Mouse (Mus musculus) limb, embryonic 14.5 days (tissue): ENCODE data around the gene 2410015M20Rik. TPM values are rescaled to one million over a fixed set of nuclear protein-coding genes. Genes with fewer than 3 reads are reported as not detected.

Experiments
- ATAC-seq: fragments of 200-750 bp; cut with Nextera tagmentation; 2 replicates; pipeline ENCODE4 v1.8.0; 2017; ENCODE audit warnings: low read depth, moderate number of reproducible peaks, moderate TSS enrichment; ENCODE audit not compliant: low FRiP score
- DNase-seq: peaks from one replicate; pipeline ENCODE4 v3.0.0-alpha.2; 2015; ENCODE audit warnings: low spot score
- H3K27ac ChIP-seq: fragments of 300-500 bp; sonication (generic); replicated peaks from 2 replicates; pipeline ENCODE4 v1.5.1; 2014; ENCODE audit warnings: low read depth, mild to moderate bottlenecking, low read length, moderate library complexity, mixed read lengths
- H3K27me3 ChIP-seq: fragments of 300-500 bp; sonication (generic); 2 replicates; pipeline ENCODE4 v1.6.1; 2014; ENCODE audit warnings: low read length, mixed read lengths; ENCODE audit not compliant: control insufficient read depth, insufficient read depth
- H3K36me3 ChIP-seq: fragments of 300-500 bp; sonication (generic); 2 replicates; pipeline ENCODE4 v1.6.1; 2014; ENCODE audit warnings: mild to moderate bottlenecking, low read length, moderate library complexity, mixed read lengths; ENCODE audit not compliant: control insufficient read depth, insufficient read depth
- H3K4me1 ChIP-seq: fragments of 300-500 bp; sonication (generic); 2 replicates; pipeline ENCODE4 v1.6.1; 2014; ENCODE audit warnings: antibody characterized with exemption, low read length, mixed read lengths; ENCODE audit not compliant: control insufficient read depth, insufficient read depth
- H3K4me2 ChIP-seq: fragments of 300-500 bp; sonication (generic); replicated peaks from 2 replicates; pipeline ENCODE4 v1.6.1; 2014; ENCODE audit warnings: low read depth, mild to moderate bottlenecking, low read length, moderate library complexity; ENCODE audit not compliant: severe bottlenecking
- H3K4me3 ChIP-seq: fragments of 300-500 bp; sonication (generic); replicated peaks from 2 replicates; pipeline ENCODE4 v1.5.1; 2014; ENCODE audit warnings: low read length
- H3K9ac ChIP-seq: fragments of 300-500 bp; sonication (generic); 2 replicates; pipeline ENCODE4 v1.6.1; 2014; ENCODE audit warnings: mild to moderate bottlenecking, low read depth, low read length, moderate library complexity; ENCODE audit not compliant: severe bottlenecking
- H3K9me3 ChIP-seq: fragments of 300-500 bp; sonication (generic); 2 replicates; pipeline ENCODE4 v1.6.1; 2016; ENCODE audit warnings: low read length; ENCODE audit not compliant: control insufficient read depth
- POLR2A ChIP-seq: fragments of 200-500 bp; IDR thresholded peaks from 2 replicates; pipeline ENCODE4 v1.8.0; 2012; ENCODE audit warnings: inconsistent platforms, mild to moderate bottlenecking, moderate library complexity, borderline replicate concordance; ENCODE audit not compliant: insufficient read depth, insufficient read length; ENCODE audit errors: extremely low read depth
- WGBS: fragments of 180-500 bp; shearing (Covaris S2); extraction: QIAGEN DNeasy Blood & Tissue Kit; methylation state at CpG from one replicate; pipeline ENCODE4 v1.1.7; 2014; 5-methylcytosine and 5-hydroxymethylcytosine counted together
- polyA plus RNA-seq, 2 experiments: library from polyadenylated mRNA; depleted of rRNA in 1 of 2; stranded (reverse) in 1 of 2; unstranded in 1 of 2; fragments of >200 nt; fragmentation: Nextera tagmentation in 1 of 2; extraction: Ambion mirVana in 1 of 2; gene quantifications; 2 replicates each; pipeline versions ENCODE4 v1.2.1 to v1.2.3; 2012 to 2014

Gene 2410015M20Rik
- polyA plus RNA-seq, 2 experiments: 141 to 294 TPM

- ATAC-seq: no peak
- Histone ChIP-seq H3K27ac (no peak overlapping the region), H3K4me1 (peaks cover 12% of the 10 kb centered on the region; the same call in 1 of the 2 replicates), H3K36me3 (peaks cover 50% of the 10 kb centered on the region), H3K9ac (no peak overlapping the region), H3K27me3 (no peaks in the 10 kb centered on the region), H3K4me3 (no peak overlapping the region), H3K9me3 (no peaks in the 10 kb centered on the region), H3K4me2 (no peak overlapping the region)
- TF ChIP-seq POLR2A: no peak
- WGBS: 67% methylated on average over 3 of the region's 3 CpGs
- DNase-seq: no peak
These were observed 2.0 kb downstream of the 2410015M20Rik start for GRCm38 (mm10) chr17:56607521-56608062.

GRCm38 (mm10) chr17:56605431-56605830 lies 4.1 kb downstream of the 2410015M20Rik start:
- Histone ChIP-seq H3K4me1 (peaks cover 10% of the 10 kb centered on the region; the same call in 1 of the 2 replicates), H3K9me3 (no peaks in the 10 kb centered on the region), H3K27me3 (no peaks in the 10 kb centered on the region), H3K9ac (no peak overlapping the region), H3K4me2 (no peak overlapping the region), H3K27ac (no peak overlapping the region), H3K4me3 (no peak overlapping the region), H3K36me3 (peaks cover 71% of the 10 kb centered on the region)
- TF ChIP-seq POLR2A: no peak
- WGBS: 91% methylated on average over 9 of the region's 9 CpGs
- ATAC-seq (no peak), DNase-seq (no peak)

DNA sequence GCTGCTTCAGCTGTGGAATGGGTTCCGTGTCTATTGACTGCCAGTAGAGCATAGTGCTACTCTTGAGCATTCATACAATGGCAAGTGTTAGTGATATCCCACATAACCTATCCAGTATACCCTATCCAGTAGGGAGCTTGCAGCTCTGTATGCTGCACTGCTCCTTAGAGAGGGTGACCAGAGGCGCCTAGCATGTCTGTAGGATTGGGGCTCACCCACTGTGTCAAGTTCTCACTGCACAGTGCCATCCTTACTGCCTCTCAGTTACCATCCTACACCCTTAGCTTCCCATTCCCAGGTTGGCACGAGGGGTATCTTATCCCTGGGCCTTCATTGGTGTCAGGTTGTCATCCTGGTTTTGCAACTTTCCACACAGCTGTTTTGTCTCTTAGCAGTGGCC lies 5.1 kb downstream of the 2410015M20Rik start:
- H3K9ac ChIP-seq: no peak overlapping the region
- H3K9me3 ChIP-seq: no peaks in the 10 kb centered on the region
- no peak overlapping the region for H3K27ac ChIP-seq
- H3K4me2 ChIP-seq: no peak overlapping the region
- no peaks in the 10 kb centered on the region for H3K27me3 ChIP-seq
- no peak for DNase-seq
- 92% methylated on average over 3 of the region's 3 CpGs for WGBS
- TF ChIP-seq POLR2A: no peak
- ATAC-seq: no peak
- H3K4me1 ChIP-seq: peaks cover 6% of the 10 kb centered on the region; the same call in 1 of the 2 replicates
- peaks cover 81% of the 10 kb centered on the region for H3K36me3 ChIP-seq
- H3K4me3 ChIP-seq: no peak overlapping the region

DNA sequence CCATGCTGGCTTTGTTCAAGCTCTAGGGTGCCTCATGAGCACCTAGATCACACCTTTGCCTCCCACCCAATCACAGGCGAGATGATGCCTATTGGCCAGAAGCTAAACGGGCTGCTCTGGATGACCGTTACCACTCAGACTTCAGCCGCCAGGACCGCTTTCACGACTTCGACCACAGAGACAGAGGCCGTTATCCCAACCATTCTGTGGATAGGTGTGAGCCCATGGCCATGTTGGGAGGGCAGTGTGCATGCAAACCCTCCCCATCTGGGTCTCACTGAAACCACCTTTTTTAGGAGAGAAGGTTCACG lies 5.5 kb downstream of the 2410015M20Rik start:
- no peaks in the 10 kb centered on the region for H3K9me3 ChIP-seq
- no peaks in the 10 kb centered on the region for H3K27me3 ChIP-seq
- no peak overlapping the region for H3K9ac ChIP-seq
- 87% methylated on average over 9 of the region's 9 CpGs for WGBS
- ATAC-seq: no peak
- H3K4me2 ChIP-seq: no peak overlapping the region
- H3K4me3 ChIP-seq: no peak overlapping the region
- no peak overlapping the region for H3K27ac ChIP-seq
- peaks cover 85% of the 10 kb centered on the region for H3K36me3 ChIP-seq
- H3K4me1 ChIP-seq: peaks cover 6% of the 10 kb centered on the region; the same call in 1 of the 2 replicates
- no peak for DNase-seq
- TF ChIP-seq POLR2A: no peak

GRCm38 (mm10) chr17:56603186-56604069 lies 6.1 kb downstream of the 2410015M20Rik start:
- Histone ChIP-seq H3K4me3 (no peak overlapping the region), H3K9ac (no peak overlapping the region), H3K9me3 (no peaks in the 10 kb centered on the region), H3K36me3 (peaks cover 85% of the 10 kb centered on the region), H3K4me2 (no peak overlapping the region), H3K4me1 (peaks cover 2% of the 10 kb centered on the region; the same call in 1 of the 2 replicates), H3K27ac (no peak overlapping the region), H3K27me3 (no peaks in the 10 kb centered on the region)
- TF ChIP-seq POLR2A: no peak
- ATAC-seq (no peak), DNase-seq (no peak)
- WGBS: 96% methylated on average over 28 of the region's 28 CpGs
